8 mouse cellular contexts compared by ENCODE assay signal in the genomic region with DNA sequence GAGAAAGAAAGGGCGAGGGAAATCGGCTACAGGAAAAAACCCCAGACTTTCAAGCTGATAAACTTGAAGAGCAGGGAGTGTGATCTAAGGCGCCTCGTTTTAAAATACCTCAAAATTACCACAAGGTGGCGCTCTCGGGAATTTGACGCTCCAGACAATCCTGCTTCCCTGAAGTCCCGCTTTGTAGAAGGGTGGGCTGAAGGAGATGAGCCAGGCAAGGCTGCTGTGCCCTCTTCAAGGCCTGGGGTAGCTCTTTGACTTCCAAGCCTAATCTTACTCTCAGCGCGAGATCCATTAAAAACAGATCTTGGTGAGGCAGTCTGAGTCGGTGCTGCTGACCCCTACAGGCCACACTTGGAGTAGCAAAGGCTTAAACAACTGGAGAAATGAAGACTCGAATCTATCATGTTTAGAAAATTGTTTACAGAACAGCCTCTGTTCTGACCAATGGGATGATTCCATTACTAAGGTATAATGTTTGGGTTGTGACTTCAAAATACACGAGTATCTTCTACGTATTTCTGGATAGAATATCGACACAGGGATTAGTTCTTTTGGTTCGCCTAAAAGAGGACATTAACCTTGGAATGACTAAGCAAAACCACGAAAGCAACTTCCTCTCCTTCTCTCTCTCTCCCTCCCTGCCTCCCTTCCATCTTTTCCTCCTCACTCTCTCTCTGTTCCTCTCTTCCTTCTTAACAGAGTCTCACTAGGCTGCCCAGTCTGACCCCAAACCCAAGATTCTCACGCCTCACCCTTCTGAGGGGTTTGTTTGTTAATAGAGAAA.
A peak's percentile ranks its signal among the peaks of the same experiment; 100 is the strongest.
DNase-seq lines count a peak whose midpoint lies in the region; ATAC-seq and TF ChIP-seq lines count a peak whose summit lies in the region.

No protein-coding gene starts in this region.

- peak overlapping the region; percentile 79 for H3K27ac ChIP-seq in bone marrow, adult 2 months (ENCODE audit: control insufficient read depth, insufficient read depth, low read depth, low read length, poor library complexity)
- H3K27ac ChIP-seq in embryonic facial prominence, embryonic 14.5 days (replicated peaks; ENCODE audit: low read depth, low read length), result no peak overlapping the region
- H3K27ac ChIP-seq in heart, embryonic 10.5 days, result peak overlapping the region; percentile 84
- H3K27ac ChIP-seq in kidney, embryonic 14.5 days (ENCODE audit: low read depth, low read length), result no peak overlapping the region
- no peak overlapping the region for H3K27ac ChIP-seq in limb, embryonic 15.5 days
- no peak overlapping the region for H3K27ac ChIP-seq in midbrain, postnatal 0 days (ENCODE audit: low read depth, low read length)

- TF ChIP-seq POLR2A in bone marrow, adult 2 months (IDR thresholded peaks at IDR 0.05; ENCODE audit: borderline replicate concordance, control insufficient read depth, low read depth, low read length), result no peak

- peak; percentile 81 to 82 for DNase-seq in B cell, adult 2 months
- DNase-seq in embryonic facial prominence, embryonic 14.5 days (ENCODE audit: low spot score), result peak; percentile 84
- DNase-seq in heart, embryonic 10.5 days (ENCODE audit: low spot score), result peak; percentile 80
- peak; percentile 87 for DNase-seq in midbrain, postnatal 0 days (ENCODE audit: low spot score)
- DNase-seq in spleen, postnatal 10 days (ENCODE audit: low spot score in 2 of 2), result peak; percentile 86 to 87

- peak; percentile 86 for TF ChIP-seq CTCF in bone marrow, adult 2 months (IDR thresholded peaks at IDR 0.05; ENCODE audit: control insufficient read depth, insufficient read depth, low read length)
- TF ChIP-seq CTCF in midbrain, postnatal 0 days (IDR thresholded peaks at IDR 0.05), result peak; percentile 84

- H3K36me3 ChIP-seq in embryonic facial prominence, embryonic 14.5 days (ENCODE audit: control insufficient read depth, insufficient read depth, low read length), result no peaks in the 10 kb centered on the region
- no peaks in the 10 kb centered on the region for H3K36me3 ChIP-seq in heart, embryonic 10.5 days
- no peaks in the 10 kb centered on the region for H3K36me3 ChIP-seq in kidney, embryonic 14.5 days (ENCODE audit: control insufficient read depth, insufficient read depth, low read length)
- H3K36me3 ChIP-seq in limb, embryonic 15.5 days, result no peaks in the 10 kb centered on the region
- no peaks in the 10 kb centered on the region for H3K36me3 ChIP-seq in midbrain, postnatal 0 days (ENCODE audit: insufficient read depth, low read length)

- WGBS in bone marrow, adult 2 months, result 2% methylated on average over 18 of the region's 18 CpGs
- WGBS in embryonic facial prominence, embryonic 14.5 days, result 23% methylated on average over 18 of the region's 18 CpGs
- WGBS in heart, embryonic 10.5 days, result 25% methylated on average over 18 of the region's 18 CpGs
- 26% methylated on average over 18 of the region's 18 CpGs for WGBS in kidney, embryonic 14.5 days
- 23% methylated on average over 18 of the region's 18 CpGs for WGBS in limb, embryonic 15.5 days
- 24% methylated on average over 18 of the region's 18 CpGs for WGBS in midbrain, postnatal 0 days

- H3K4me1 ChIP-seq in bone marrow, adult 2 months (ENCODE audit: control insufficient read depth, insufficient read depth, low read length), result peaks cover 2% of the 10 kb centered on the region; the same call in 1 of the 2 replicates
- no peaks in the 10 kb centered on the region for H3K4me1 ChIP-seq in embryonic facial prominence, embryonic 14.5 days (ENCODE audit: control insufficient read depth, insufficient read depth, low read length)
- H3K4me1 ChIP-seq in heart, embryonic 10.5 days, result no peaks in the 10 kb centered on the region
- no peaks in the 10 kb centered on the region for H3K4me1 ChIP-seq in kidney, embryonic 14.5 days (ENCODE audit: control insufficient read depth, insufficient read depth, low read length)
- no peaks in the 10 kb centered on the region for H3K4me1 ChIP-seq in limb, embryonic 15.5 days
- H3K4me1 ChIP-seq in midbrain, postnatal 0 days (ENCODE audit: insufficient read depth, low read length), result no peaks in the 10 kb centered on the region

- H3K9ac ChIP-seq in embryonic facial prominence, embryonic 14.5 days (ENCODE audit: low read depth, low read length), result peak overlapping the region; percentile 50; the same call in 1 of the 2 replicates
- 0 out of 2 replicates have a peak overlapping the region, but pooled peaks have one; percentile 37 for H3K9ac ChIP-seq in kidney, embryonic 14.5 days (ENCODE audit: low read depth, low read length)
- H3K9ac ChIP-seq in limb, embryonic 15.5 days, result no peak overlapping the region
- no peak overlapping the region; the same call in 1 of the 2 replicates for H3K9ac ChIP-seq in midbrain, postnatal 0 days (replicated peaks; ENCODE audit: low read length, poor library complexity, severe bottlenecking)

- H3K4me2 ChIP-seq in embryonic facial prominence, embryonic 14.5 days (ENCODE audit: low read depth, low read length), result peak overlapping the region; percentile 54
- H3K4me2 ChIP-seq in kidney, embryonic 14.5 days (replicated peaks; ENCODE audit: low read depth, low read length), result peak overlapping the region; percentile 51
- peak overlapping the region; percentile 47 for H3K4me2 ChIP-seq in limb, embryonic 15.5 days
- peak overlapping the region; percentile 48 for H3K4me2 ChIP-seq in midbrain, postnatal 0 days (ENCODE audit: low read depth, low read length, poor library complexity, severe bottlenecking)

- no peaks in the 10 kb centered on the region for H3K9me3 ChIP-seq in embryonic facial prominence, embryonic 14.5 days (ENCODE audit: control insufficient read depth, low read length)
- no peaks in the 10 kb centered on the region for H3K9me3 ChIP-seq in heart, embryonic 10.5 days
- H3K9me3 ChIP-seq in kidney, embryonic 14.5 days (ENCODE audit: control insufficient read depth, low read length), result no peaks in the 10 kb centered on the region
- H3K9me3 ChIP-seq in limb, embryonic 15.5 days, result no peaks in the 10 kb centered on the region
- no peaks in the 10 kb centered on the region for H3K9me3 ChIP-seq in midbrain, postnatal 0 days (ENCODE audit: low read length)

- ATAC-seq in embryonic facial prominence, embryonic 14.5 days (ENCODE audit: low read depth), result peak; percentile 84
- peak; percentile 92 for ATAC-seq in kidney, embryonic 14.5 days (ENCODE audit: low FRiP score, low TSS enrichment)
- ATAC-seq in limb, embryonic 15.5 days (ENCODE audit: insufficient number of reproducible peaks, low FRiP score, low TSS enrichment, low read depth), result 0 out of 2 replicates have a peak, but pooled peaks have one; percentile 35
- ATAC-seq in midbrain, postnatal 0 days (ENCODE audit: low FRiP score), result peak; percentile 88

- H3K27me3 ChIP-seq in embryonic facial prominence, embryonic 14.5 days (replicated peaks; ENCODE audit: control insufficient read depth, insufficient read depth, low read length), result no peaks in the 10 kb centered on the region
- H3K27me3 ChIP-seq in heart, embryonic 10.5 days (ENCODE audit: insufficient read depth, poor library complexity, severe bottlenecking), result no peaks in the 10 kb centered on the region
- no peaks in the 10 kb centered on the region for H3K27me3 ChIP-seq in kidney, embryonic 14.5 days (ENCODE audit: control insufficient read depth, insufficient read depth, low read length)
- H3K27me3 ChIP-seq in limb, embryonic 15.5 days, result no peaks in the 10 kb centered on the region
- no peaks in the 10 kb centered on the region for H3K27me3 ChIP-seq in midbrain, postnatal 0 days (ENCODE audit: insufficient read depth, low read length)

- peak overlapping the region; percentile 78 for H3K4me3 ChIP-seq in bone marrow, adult 2 months (replicated peaks; ENCODE audit: control insufficient read depth, low read depth, low read length)
- peak overlapping the region; percentile 29 for H3K4me3 ChIP-seq in embryonic facial prominence, embryonic 14.5 days (ENCODE audit: low read depth, low read length)
- peak overlapping the region; percentile 51 for H3K4me3 ChIP-seq in heart, embryonic 10.5 days
- H3K4me3 ChIP-seq in kidney, embryonic 14.5 days (ENCODE audit: low read length), result peak overlapping the region; percentile 36
- peak overlapping the region; percentile 36 for H3K4me3 ChIP-seq in limb, embryonic 15.5 days
- peak overlapping the region; percentile 25 for H3K4me3 ChIP-seq in midbrain, postnatal 0 days (ENCODE audit: low read depth, low read length)

Comparison
In these comparisons a context has a peak if more than half of its experiments do, and no peak if none do; other contexts are left out.
1. H3K27ac ChIP-seq: peak in bone marrow, adult 2 months (single experiment) and heart, embryonic 10.5 days (single experiment); none in embryonic facial prominence, embryonic 14.5 days (single experiment), kidney, embryonic 14.5 days (single experiment), limb, embryonic 15.5 days (single experiment) and midbrain, postnatal 0 days (single experiment).
2. H3K4me3 ChIP-seq: peak in every context shown above with its lines; median percentile 78 in bone marrow, adult 2 months; 51 in heart, embryonic 10.5 days; 36 in kidney, embryonic 14.5 days; 36 in limb, embryonic 15.5 days; 29 in embryonic facial prominence, embryonic 14.5 days; 25 in midbrain, postnatal 0 days.
3. ATAC-seq: peak in every context shown above with its lines; median percentile 92 in kidney, embryonic 14.5 days; 88 in midbrain, postnatal 0 days; 84 in embryonic facial prominence, embryonic 14.5 days; 35 in limb, embryonic 15.5 days.
4. H3K9ac ChIP-seq: peak in embryonic facial prominence, embryonic 14.5 days (single experiment) and kidney, embryonic 14.5 days (single experiment); none in limb, embryonic 15.5 days (single experiment) and midbrain, postnatal 0 days (single experiment).
5. Peak in every context shown above with its lines, with median percentiles within 50 percentile points of each other: DNase-seq and H3K4me2 ChIP-seq.